Comparison of ENCODE assay signal across 8 mouse cellular contexts in genomic region chr10:94415950-94416844, GRCm38 (mm10).
DNase-seq lines count a peak whose midpoint lies in the region; ATAC-seq and TF ChIP-seq lines count a peak whose summit lies in the region.
"Had no signal": no experiment of that assay in that cellular context is flagged by ENCODE, and none has a peak within 500 bp of the region (broad histone marks: within the 10 kb centered on the region; RNA-seq: fewer than 3 reads in every experiment).

No protein-coding gene starts in this region.

- H3K4me3 ChIP-seq in embryonic facial prominence, embryonic 12.5 days, result no peak overlapping the region
- no peak overlapping the region for H3K4me3 ChIP-seq in hindbrain, postnatal 0 days (ENCODE audit: low read length)
- no peak overlapping the region for H3K4me3 ChIP-seq in midbrain, embryonic 16.5 days (ENCODE audit: low read depth, low read length)
- H3K4me3 ChIP-seq: liver, embryonic 15.5 days had no signal

- peak overlapping the region; percentile 37; the same call in 1 of the 2 replicates for H3K27ac ChIP-seq in embryonic facial prominence, embryonic 12.5 days
- H3K27ac ChIP-seq in hindbrain, postnatal 0 days, result peak overlapping the region; percentile 77
- no peak overlapping the region for H3K27ac ChIP-seq in midbrain, embryonic 16.5 days (ENCODE audit: low read length)
- H3K27ac ChIP-seq: liver, embryonic 15.5 days had no signal

- H3K9me3 ChIP-seq in embryonic facial prominence, embryonic 12.5 days, result no peaks in the 10 kb centered on the region
- H3K9me3 ChIP-seq in hindbrain, postnatal 0 days (ENCODE audit: low read length), result no peaks in the 10 kb centered on the region
- no peaks in the 10 kb centered on the region for H3K9me3 ChIP-seq in midbrain, embryonic 16.5 days (replicated peaks; ENCODE audit: control insufficient read depth, low read length, poor library complexity, severe bottlenecking)
- H3K9me3 ChIP-seq: liver, embryonic 15.5 days had no signal

- peak; percentile 33 to 34 for DNase-seq in layer of hippocampus, postnatal 10 days (ENCODE audit: low spot score in 2 of 2)
- no peak for DNase-seq in layer of hippocampus, adult 18-20 months (ENCODE audit: low spot score in 2 of 2)
- DNase-seq in hindbrain, postnatal 0 days (ENCODE audit: low spot score), result peak; percentile 75
- no peak for DNase-seq in MN1 (ENCODE audit: low spot score)
- DNase-seq in cerebellum, adult 9-11 months, result no peak

- H3K36me3 ChIP-seq in embryonic facial prominence, embryonic 12.5 days, result no peaks in the 10 kb centered on the region
- no peaks in the 10 kb centered on the region for H3K36me3 ChIP-seq in hindbrain, postnatal 0 days (ENCODE audit: insufficient read depth, low read length)
- H3K36me3 ChIP-seq in midbrain, embryonic 16.5 days (ENCODE audit: control insufficient read depth, insufficient read depth, low read length), result no peaks in the 10 kb centered on the region
- H3K36me3 ChIP-seq: liver, embryonic 15.5 days had no signal

- ATAC-seq in embryonic facial prominence, embryonic 12.5 days (ENCODE audit: insufficient number of reproducible peaks, insufficient read depth, low FRiP score, low TSS enrichment), result peak; percentile 49; the same call in 1 of the 2 replicates
- ATAC-seq in hindbrain, postnatal 0 days, result peak; percentile 65
- ATAC-seq in midbrain, embryonic 16.5 days, result no peak

- no peak overlapping the region for H3K9ac ChIP-seq in embryonic facial prominence, embryonic 12.5 days
- no peak overlapping the region for H3K9ac ChIP-seq in hindbrain, postnatal 0 days (replicated peaks; ENCODE audit: low read length)
- H3K9ac ChIP-seq in midbrain, embryonic 16.5 days (ENCODE audit: low read depth, low read length), result no peak overlapping the region
- H3K9ac ChIP-seq: liver, embryonic 15.5 days had no signal

- no peak for TF ChIP-seq CTCF in hindbrain, postnatal 0 days (IDR thresholded peaks at IDR 0.05; ENCODE audit: low read depth)

- WGBS in embryonic facial prominence, embryonic 12.5 days, result 37% methylated on average over 22 of the region's 22 CpGs
- 22% methylated on average over 22 of the region's 22 CpGs for WGBS in hindbrain, postnatal 0 days
- WGBS in midbrain, embryonic 16.5 days, result 32% methylated on average over 22 of the region's 22 CpGs

- peaks cover 20% of the 10 kb centered on the region for H3K4me1 ChIP-seq in embryonic facial prominence, embryonic 12.5 days
- peaks cover 25% of the 10 kb centered on the region for H3K4me1 ChIP-seq in hindbrain, postnatal 0 days (ENCODE audit: insufficient read depth, low read length)
- H3K4me1 ChIP-seq in midbrain, embryonic 16.5 days (ENCODE audit: control insufficient read depth, insufficient read depth, low read length), result peaks cover 33% of the 10 kb centered on the region
- H3K4me1 ChIP-seq: liver, embryonic 15.5 days had no signal

- no peaks in the 10 kb centered on the region for H3K27me3 ChIP-seq in embryonic facial prominence, embryonic 12.5 days
- H3K27me3 ChIP-seq in hindbrain, postnatal 0 days (ENCODE audit: insufficient read depth, low read length), result no peaks in the 10 kb centered on the region
- no peaks in the 10 kb centered on the region for H3K27me3 ChIP-seq in midbrain, embryonic 16.5 days (ENCODE audit: control insufficient read depth, insufficient read depth, low read depth, low read length)

- H3K4me2 ChIP-seq in embryonic facial prominence, embryonic 12.5 days (replicated peaks), result peak overlapping the region; percentile 18; the same call in 1 of the 2 replicates
- H3K4me2 ChIP-seq in hindbrain, postnatal 0 days (ENCODE audit: low read depth, low read length), result peak overlapping the region; percentile 30
- peak overlapping the region; percentile 6 for H3K4me2 ChIP-seq in midbrain, embryonic 16.5 days (ENCODE audit: low read length)
- H3K4me2 ChIP-seq: liver, embryonic 15.5 days had no signal

Comparison
In these comparisons a context has a peak if more than half of its experiments do, and no peak if none do; other contexts are left out.
1. DNase-seq: peak in layer of hippocampus, postnatal 10 days (2 of 2) and hindbrain, postnatal 0 days (single experiment); none in layer of hippocampus, adult 18-20 months (0 of 2), MN1 (single experiment) and cerebellum, adult 9-11 months (single experiment).
2. Peak in every context shown above with its lines, with median percentiles within 50 percentile points of each other: H3K4me2 ChIP-seq.